In genomic region chr10:77420190-77420589, GRCm38 (mm10) we compare ENCODE assay signal across 27 mouse cellular contexts.
"Had no signal": no experiment of that assay in that cellular context is flagged by ENCODE, and none has a peak within 500 bp of the region (broad histone marks: within the 10 kb centered on the region; RNA-seq: fewer than 3 reads in every experiment).

No protein-coding gene starts in this region.

- H3K4me3 ChIP-seq: gastrocnemius, adult 2 months; heart, embryonic 10.5 days; heart, embryonic 13.5 days; heart, embryonic 15.5 days; hindbrain, embryonic 13.5 days; hindbrain, embryonic 15.5 days; intestine, embryonic 15.5 days; kidney, embryonic 15.5 days; limb, embryonic 13.5 days; limb, embryonic 15.5 days; liver, embryonic 12.5 days had no signal

- H3K4me2 ChIP-seq: heart, embryonic 13.5 days; heart, embryonic 15.5 days; hindbrain, embryonic 13.5 days; hindbrain, embryonic 15.5 days; intestine, embryonic 15.5 days; kidney, embryonic 15.5 days; limb, embryonic 13.5 days; limb, embryonic 15.5 days; liver, embryonic 12.5 days had no signal

- DNase-seq: gastrocnemius, adult 2 months; gastrocnemius, postnatal 10 days; gastrocnemius, postnatal 25 days; heart, adult 18-20 months; heart, postnatal 14 days; heart, postnatal 36 days; kidney, adult 2 months; kidney, adult 9 months; kidney, postnatal 14 days; kidney, postnatal 36 days; layer of hippocampus, adult 9-11 months; layer of hippocampus, postnatal 36 days; left cerebral cortex, postnatal 4 days had no signal

- H3K27ac ChIP-seq: gastrocnemius, adult 2 months; heart, embryonic 10.5 days; heart, embryonic 13.5 days; heart, embryonic 15.5 days; hindbrain, embryonic 13.5 days; hindbrain, embryonic 15.5 days; hindbrain, postnatal 0 days; intestine, embryonic 15.5 days; kidney, embryonic 15.5 days; kidney, postnatal 0 days; limb, embryonic 13.5 days; limb, embryonic 15.5 days; liver, embryonic 12.5 days; liver, embryonic 14.5 days had no signal

- ATAC-seq: hindbrain, postnatal 0 days; intestine, embryonic 15.5 days; intestine, postnatal 0 days; liver, embryonic 12.5 days had no signal

- H3K36me3 ChIP-seq: heart, embryonic 15.5 days; hindbrain, embryonic 13.5 days; hindbrain, embryonic 15.5 days; intestine, embryonic 15.5 days; kidney, embryonic 15.5 days; liver, embryonic 12.5 days had no signal

- H3K27me3 ChIP-seq: hindbrain, embryonic 15.5 days had no signal
